Mouse (Mus musculus) cortical plate, adult 2 months (tissue): ENCODE data around the gene Zbtb3. TPM values are rescaled to one million over a fixed set of nuclear protein-coding genes. Genes with fewer than 3 reads are reported as not detected.
A peak's percentile ranks its signal among the peaks of the same experiment; 100 is the strongest.

Source experiments
- H3K27ac ChIP-seq: fragments of 200-500 bp; 2 replicates; pipeline ENCODE4 v1.5.1; 2012; ENCODE audit warnings: low read length, control low read depth, inconsistent platforms; ENCODE audit not compliant: insufficient read depth
- H3K4me1 ChIP-seq: fragments of 200-500 bp; 2 replicates; pipeline ENCODE4 v1.6.1; 2011; ENCODE audit warnings: low read length; ENCODE audit not compliant: control insufficient read depth, insufficient read depth
- H3K4me3 ChIP-seq: fragments of 200-500 bp; 2 replicates; pipeline ENCODE4 v1.5.1; 2011; ENCODE audit warnings: mild to moderate bottlenecking, low read length, control low read depth; ENCODE audit not compliant: insufficient read depth
- CTCF ChIP-seq: fragments of 200-500 bp; IDR thresholded peaks from 2 replicates; pipeline ENCODE4 v1.5.1; 2011; ENCODE audit warnings: mild to moderate bottlenecking, control low read depth, low read length; ENCODE audit not compliant: insufficient read depth; ENCODE audit errors: extremely low read depth
- POLR2A ChIP-seq: fragments of 200-500 bp; IDR thresholded peaks from 2 replicates; pipeline ENCODE4 v1.6.1; 2011; ENCODE audit warnings: mild to moderate bottlenecking, low read length, control low read depth; ENCODE audit not compliant: insufficient read depth; ENCODE audit errors: extremely low read depth
- polyA plus RNA-seq: library from polyadenylated mRNA; depleted of rRNA; stranded (reverse); fragments of >200 nt; gene quantifications from 2 replicates; pipeline ENCODE4 v1.2.3, GENCODE M21; 2012; rRNA removed

Gene Zbtb3
- polyA plus RNA-seq, 1 experiment, result 4.0 TPM

- 0 out of 2 replicates have a peak, but pooled peaks cover 1% of the 10 kb centered on the region for H3K4me1 ChIP-seq
- H3K4me3 ChIP-seq, result no peak within 1 kb of the TSS
- H3K27ac ChIP-seq, result peak within 1 kb of the TSS; percentile 43; the same call in 1 of the 2 replicates
- TF ChIP-seq POLR2A (no peak), CTCF (no peak)
Measured at GRCm38 (mm10) chr19:8850402-8850901, 48.1 kb downstream of the Zbtb3 start, which contains the start of gene Lrrn4cl. Gene Lrrn4cl, plus strand, starts transcription at chr19:8850768.

GRCm38 (mm10) chr19:8851639-8852038 lies 49.3 kb downstream of the Zbtb3 start:
- no peak for TF ChIP-seq POLR2A
- no peak for TF ChIP-seq CTCF
- no peak overlapping the region for H3K4me3 ChIP-seq
- H3K4me1 ChIP-seq, result 0 out of 2 replicates have a peak, but pooled peaks cover 1% of the 10 kb centered on the region
- peak overlapping the region; percentile 43; the same call in 1 of the 2 replicates for H3K27ac ChIP-seq

GRCm38 (mm10) chr19:8852236-8852928 lies 50.0 kb downstream of the Zbtb3 start:
- TF ChIP-seq CTCF (no peak), POLR2A (no peak)
- H3K4me3 ChIP-seq, result no peak overlapping the region
- H3K27ac ChIP-seq, result peak overlapping the region; percentile 43
- 0 out of 2 replicates have a peak, but pooled peaks cover 1% of the 10 kb centered on the region for H3K4me1 ChIP-seq

GRCm38 (mm10) chr19:8853117-8853516 lies 50.8 kb downstream of the Zbtb3 start:
- no peak overlapping the region for H3K4me3 ChIP-seq
- no peak overlapping the region for H3K27ac ChIP-seq
- H3K4me1 ChIP-seq, result 0 out of 2 replicates have a peak, but pooled peaks cover 1% of the 10 kb centered on the region
- TF ChIP-seq CTCF (no peak), POLR2A (no peak)

Other genes starting within 250 kb of the Zbtb3 start
- 23.4 and 23.9 TPM in 2 replicates for gene Slc22a8, start 211.3 kb upstream of the Zbtb3 start, polyA plus RNA-seq
- gene Slc22a6, start 184.5 kb upstream of the Zbtb3 start, polyA plus RNA-seq, result 5.9 and 6.5 TPM in 2 replicates
- 109 and 117 TPM in 2 replicates for gene Chrm1, start 138.8 kb upstream of the Zbtb3 start, polyA plus RNA-seq
- 200 TPM in 2 replicates for gene Slc3a2, start 79.2 kb upstream of the Zbtb3 start, polyA plus RNA-seq
- gene Wdr74, start 66.7 kb upstream of the Zbtb3 start, polyA plus RNA-seq, result 50.2 and 51.3 TPM in 2 replicates
- 0.59 TPM in 1 of 2 replicates, not detected in the other for gene 1700092M07Rik, start 61.8 kb upstream of the Zbtb3 start, polyA plus RNA-seq
- 106 and 109 TPM in 2 replicates for gene Stx5a, start 61.1 kb upstream of the Zbtb3 start, polyA plus RNA-seq
- gene Nxf1, start 45.5 kb upstream of the Zbtb3 start, polyA plus RNA-seq, result 121 and 127 TPM in 2 replicates
- 134 and 142 TPM in 2 replicates for gene Tmem223, start 31.6 kb upstream of the Zbtb3 start, polyA plus RNA-seq
- 18.7 and 18.8 TPM in 2 replicates for gene Tmem179b, start 28.1 kb upstream of the Zbtb3 start, polyA plus RNA-seq
- gene Taf6l, start 16.1 kb upstream of the Zbtb3 start, polyA plus RNA-seq, result 15.1 and 15.5 TPM in 2 replicates
- gene Polr2g, start 4.0 kb upstream of the Zbtb3 start, polyA plus RNA-seq, result 177 and 184 TPM in 2 replicates
- 29.0 and 29.5 TPM in 2 replicates for gene Ttc9c, start 16.8 kb downstream of the Zbtb3 start, polyA plus RNA-seq
- 78.5 and 85.1 TPM in 2 replicates for gene Hnrnpul2, start 17.5 kb downstream of the Zbtb3 start, polyA plus RNA-seq
- not detected in 2 replicates for gene AC129217.1, start 27.2 kb downstream of the Zbtb3 start, polyA plus RNA-seq
- 135 and 137 TPM in 2 replicates for gene Bscl2, start 34.9 kb downstream of the Zbtb3 start, polyA plus RNA-seq
- 275 and 293 TPM in 2 replicates for gene Gng3, start 36.6 kb downstream of the Zbtb3 start, polyA plus RNA-seq
- 1.0 and 1.3 TPM in 2 replicates for gene Lrrn4cl, start 48.2 kb downstream of the Zbtb3 start, polyA plus RNA-seq
- 108 and 118 TPM in 2 replicates for gene Ubxn1, start 68.9 kb downstream of the Zbtb3 start, polyA plus RNA-seq
- gene Uqcc3, start 78.4 kb downstream of the Zbtb3 start, polyA plus RNA-seq, result 70.1 and 77.2 TPM in 2 replicates
- 3.4 and 4.2 TPM in 2 replicates for gene Lbhd1, start 81.2 kb downstream of the Zbtb3 start, polyA plus RNA-seq
- gene Gm49403, start 81.4 kb downstream of the Zbtb3 start, polyA plus RNA-seq, result not detected in 2 replicates
- gene 1810009A15Rik, start 86.3 kb downstream of the Zbtb3 start, polyA plus RNA-seq, result 40.1 and 41.3 TPM in 2 replicates
- not detected in 2 replicates for gene Gm49416, start 86.4 kb downstream of the Zbtb3 start, polyA plus RNA-seq
- 16.1 and 16.7 TPM in 2 replicates for gene Ints5, start 90.5 kb downstream of the Zbtb3 start, polyA plus RNA-seq
- 87.5 and 89.8 TPM in 2 replicates for gene Ganab, start 95.5 kb downstream of the Zbtb3 start, polyA plus RNA-seq
- 222 and 224 TPM in 2 replicates for gene B3gat3, start 117.8 kb downstream of the Zbtb3 start, polyA plus RNA-seq
- 8.0 and 9.2 TPM in 2 replicates for gene Rom1, start 126.8 kb downstream of the Zbtb3 start, polyA plus RNA-seq
- gene Eml3, start 127.0 kb downstream of the Zbtb3 start, polyA plus RNA-seq, result 12.8 and 13.2 TPM in 2 replicates
- gene Mta2, start 139.3 kb downstream of the Zbtb3 start, polyA plus RNA-seq, result 24.6 and 25.2 TPM in 2 replicates
- gene Tut1, start 151.3 kb downstream of the Zbtb3 start, polyA plus RNA-seq, result 20.0 and 22.8 TPM in 2 replicates
- gene Eef1g, start 164.5 kb downstream of the Zbtb3 start, polyA plus RNA-seq, result 286 and 289 TPM in 2 replicates
- gene Ahnak, start 186.7 kb downstream of the Zbtb3 start, polyA plus RNA-seq, result 6.7 and 7.7 TPM in 2 replicates